Mouse (Mus musculus) forebrain, embryonic 15.5 days (tissue): ENCODE measurements around the gene Brd7. TPM values are rescaled to one million over a fixed set of nuclear protein-coding genes. Genes with fewer than 3 reads are reported as not detected.
A peak's percentile ranks its signal among the peaks of the same experiment; 100 is the strongest.

Experiments used
- ATAC-seq: fragments of 200-750 bp; cut with Nextera tagmentation; replicated peaks from 2 replicates; pipeline ENCODE4 v1.8.0; 2017; ENCODE audit warnings: mild to moderate bottlenecking, moderate TSS enrichment, moderate library complexity
- H3K27ac ChIP-seq: fragments of 300-500 bp; sonication (generic); replicated peaks from 2 replicates; pipeline ENCODE4 v1.5.1; 2015; ENCODE audit warnings: mild to moderate bottlenecking, inconsistent platforms
- H3K27me3 ChIP-seq: fragments of 300-500 bp; sonication (generic); 2 replicates; pipeline ENCODE4 v1.6.1; 2015; ENCODE audit warnings: inconsistent platforms
- H3K36me3 ChIP-seq: fragments of 300-500 bp; sonication (generic); 2 replicates; pipeline ENCODE4 v1.6.1; 2015; ENCODE audit warnings: mild to moderate bottlenecking, inconsistent platforms
- H3K4me1 ChIP-seq: fragments of 300-500 bp; sonication (generic); 2 replicates; pipeline ENCODE4 v1.6.1; 2015; ENCODE audit warnings: inconsistent platforms
- H3K4me2 ChIP-seq: fragments of 300-500 bp; sonication (generic); replicated peaks from 2 replicates; pipeline ENCODE4 v1.6.1; 2015; ENCODE audit warnings: mild to moderate bottlenecking, inconsistent platforms
- H3K4me3 ChIP-seq: fragments of 300-500 bp; sonication (generic); 2 replicates; pipeline ENCODE4 v1.5.1; 2015; ENCODE audit warnings: mild to moderate bottlenecking, inconsistent platforms
- H3K9ac ChIP-seq: fragments of 300-500 bp; sonication (generic); replicated peaks from 2 replicates; pipeline ENCODE4 v1.6.1; 2015; ENCODE audit warnings: mild to moderate bottlenecking, inconsistent platforms
- H3K9me3 ChIP-seq: fragments of 300-500 bp; sonication (generic); 2 replicates; pipeline ENCODE4 v1.6.1; 2016; ENCODE audit warnings: inconsistent platforms
- WGBS: fragments of 180-500 bp; shearing (Covaris S2); methylation state at CpG from one replicate; pipeline ENCODE4 v1.1.7; 2015; ENCODE audit warnings: mixed read lengths; 5-methylcytosine and 5-hydroxymethylcytosine counted together
- polyA plus RNA-seq: library from polyadenylated mRNA; unstranded; fragments of >200 nt; fragmentation: Nextera tagmentation; extraction: Ambion mirVana; gene quantifications from 2 replicates; pipeline ENCODE4 v1.2.1, GENCODE M21; 2015

Gene Brd7
- polyA plus RNA-seq, 1 experiment from 2014 or later = 68.7 TPM

DNA sequence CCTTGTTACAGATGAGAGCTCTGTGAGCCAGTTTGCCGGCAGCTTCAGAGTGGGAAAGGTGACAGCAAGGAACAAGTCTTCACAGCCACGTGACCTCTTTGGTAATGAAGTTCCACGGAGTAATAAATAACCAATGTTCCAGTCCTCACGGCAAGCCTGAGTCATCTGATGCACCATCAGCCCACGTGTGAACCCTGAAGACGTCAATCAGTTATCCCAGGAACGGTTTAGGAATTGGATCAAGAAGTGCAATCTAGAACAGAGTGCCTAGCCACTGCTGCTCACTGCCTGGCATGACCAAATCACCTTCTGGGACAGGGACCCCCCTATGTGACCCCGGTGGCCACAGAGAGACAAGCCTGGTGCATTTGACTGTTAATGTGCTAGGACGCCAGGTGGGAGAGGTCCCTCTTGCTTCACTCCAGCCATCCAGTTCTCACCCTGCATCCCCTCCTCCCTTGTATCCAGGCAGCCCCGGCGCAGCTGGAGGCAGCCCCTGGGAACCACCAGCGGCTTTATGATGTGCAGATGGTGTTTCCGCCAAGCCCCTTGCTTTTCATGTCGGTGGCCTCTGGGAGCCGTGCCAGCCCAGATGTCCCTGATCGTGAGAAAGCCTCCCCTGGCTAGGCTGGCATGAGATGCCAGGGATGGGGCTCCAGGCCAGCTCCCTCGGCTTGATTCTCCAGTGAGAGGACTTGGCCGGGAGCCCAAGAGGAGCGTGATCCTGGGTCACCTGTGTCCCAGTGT, 15.0 kb upstream of the Brd7 start:
- peak overlapping the region; percentile 25; the same call in 1 of the 2 replicates for H3K27ac ChIP-seq
- H3K4me1 ChIP-seq = peaks cover 18% of the 10 kb centered on the region
- 40% methylated on average over 19 of the region's 19 CpGs for WGBS
- no peaks in the 10 kb centered on the region for H3K27me3 ChIP-seq
- ATAC-seq = peak; percentile 87
- no peaks in the 10 kb centered on the region for H3K9me3 ChIP-seq
- no peak overlapping the region for H3K4me2 ChIP-seq
- H3K4me3 ChIP-seq = no peak overlapping the region
- H3K36me3 ChIP-seq = no peaks in the 10 kb centered on the region
- H3K9ac ChIP-seq = no peak overlapping the region

- no peak for ATAC-seq
- 92% methylated on average over 2 of the region's 2 CpGs for WGBS
- Histone ChIP-seq H3K4me2 (no peak overlapping the region), H3K4me1 (peaks cover 7% of the 10 kb centered on the region), H3K27ac (no peak overlapping the region), H3K9ac (no peak overlapping the region), H3K4me3 (no peak overlapping the region), H3K9me3 (no peaks in the 10 kb centered on the region), H3K36me3 (no peaks in the 10 kb centered on the region), H3K27me3 (no peaks in the 10 kb centered on the region)
Observed at GRCm38 (mm10) chr8:88371522-88371921, 9.5 kb upstream of the Brd7 start.

DNA sequence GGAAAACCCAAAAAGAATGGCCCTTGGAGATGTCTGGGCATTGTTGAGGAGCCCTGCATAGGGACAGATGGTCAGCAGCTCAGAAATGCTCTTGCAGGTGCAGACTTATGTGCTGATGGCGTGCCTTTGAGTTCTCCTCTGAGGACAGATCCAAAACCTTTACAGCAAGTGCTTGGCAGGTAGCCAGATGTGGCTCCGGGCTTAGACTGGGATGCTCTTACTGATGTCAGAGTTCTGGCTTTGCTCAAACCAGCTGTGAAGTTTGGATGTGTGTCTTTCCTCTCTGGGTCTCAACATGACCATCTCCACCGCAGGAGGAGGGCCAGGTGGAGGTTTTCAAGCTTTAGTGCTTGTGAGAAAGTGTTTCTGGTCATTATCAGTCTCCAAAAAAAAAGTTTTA, 7.8 kb upstream of the Brd7 start:
- H3K36me3 ChIP-seq = no peaks in the 10 kb centered on the region
- no peaks in the 10 kb centered on the region for H3K9me3 ChIP-seq
- no peaks in the 10 kb centered on the region for H3K27me3 ChIP-seq
- 44% methylated on average over 3 of the region's 3 CpGs for WGBS
- no peak for ATAC-seq
- no peak overlapping the region for H3K27ac ChIP-seq
- H3K4me3 ChIP-seq = no peak overlapping the region
- no peak overlapping the region for H3K4me2 ChIP-seq
- H3K4me1 ChIP-seq = no peaks in the 10 kb centered on the region
- no peak overlapping the region for H3K9ac ChIP-seq

GRCm38 (mm10) chr8:88369221-88369620, 7.2 kb upstream of the Brd7 start:
- Histone ChIP-seq H3K27ac (no peak overlapping the region), H3K9ac (no peak overlapping the region), H3K9me3 (no peaks in the 10 kb centered on the region), H3K27me3 (no peaks in the 10 kb centered on the region), H3K4me3 (no peak overlapping the region), H3K4me1 (no peaks in the 10 kb centered on the region), H3K36me3 (no peaks in the 10 kb centered on the region), H3K4me2 (no peak overlapping the region)
- no peak for ATAC-seq
- WGBS = 23% methylated on average over 6 of the region's 6 CpGs

GRCm38 (mm10) chr8:88362446-88363150, 604 bp upstream of the Brd7 start:
- H3K4me3 ChIP-seq = peak overlapping the region; percentile 91
- peaks cover 26% of the 10 kb centered on the region for H3K4me1 ChIP-seq
- H3K27me3 ChIP-seq = no peaks in the 10 kb centered on the region
- 36% methylated on average over 11 of the region's 11 CpGs for WGBS
- no peak for ATAC-seq
- H3K9ac ChIP-seq = peak overlapping the region; percentile 93; the same call in 1 of the 2 replicates
- H3K4me2 ChIP-seq = peak overlapping the region; percentile 37
- no peaks in the 10 kb centered on the region for H3K9me3 ChIP-seq
- no peak overlapping the region for H3K27ac ChIP-seq
- H3K36me3 ChIP-seq = peaks cover 18% of the 10 kb centered on the region; the same call in 1 of the 2 replicates

DNA sequence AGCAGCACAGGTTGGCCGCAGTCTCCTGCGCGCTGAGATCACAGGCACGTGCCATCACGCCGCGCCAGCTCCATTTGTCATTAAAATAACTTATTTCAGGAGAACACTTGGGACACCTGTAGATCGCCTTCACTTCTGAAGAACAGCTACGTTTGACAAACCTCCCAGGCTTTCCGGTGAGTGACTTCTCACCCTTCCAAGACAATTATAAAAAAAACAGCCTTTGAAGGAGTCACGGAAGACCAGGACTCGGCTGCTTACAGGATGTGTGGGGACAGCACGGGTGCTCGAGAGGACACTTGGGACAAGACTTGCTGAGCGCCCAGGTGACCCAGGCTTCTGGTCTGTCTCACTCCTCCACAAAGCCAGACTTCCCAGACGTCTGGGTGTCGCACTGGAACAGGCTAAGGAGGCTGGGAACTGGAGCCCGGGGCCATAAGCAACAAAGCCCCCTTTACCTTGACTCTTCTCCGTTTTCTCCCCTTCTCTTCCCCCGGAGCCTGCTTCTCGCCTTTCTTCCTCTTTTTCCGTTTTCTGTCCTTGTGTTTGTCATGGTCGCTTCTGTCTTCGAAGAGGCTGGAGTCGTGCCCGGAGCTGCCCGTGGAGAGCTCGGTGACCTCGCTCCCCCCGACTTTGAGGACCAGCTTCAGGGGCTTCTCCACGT, 818 bp downstream of the Brd7 start:
- H3K36me3 ChIP-seq = peaks cover 31% of the 10 kb centered on the region
- peak overlapping the region; percentile 93 for H3K9ac ChIP-seq
- peak; percentile 18; the same call in 1 of the 2 replicates for ATAC-seq
- H3K4me1 ChIP-seq = peaks cover 26% of the 10 kb centered on the region
- no peaks in the 10 kb centered on the region for H3K27me3 ChIP-seq
- H3K4me3 ChIP-seq = peak overlapping the region; percentile 91
- no peaks in the 10 kb centered on the region for H3K9me3 ChIP-seq
- H3K4me2 ChIP-seq = peak overlapping the region; percentile 84
- WGBS = 1% methylated on average over 31 of the region's 31 CpGs
- H3K27ac ChIP-seq = peak overlapping the region; percentile 76

DNA sequence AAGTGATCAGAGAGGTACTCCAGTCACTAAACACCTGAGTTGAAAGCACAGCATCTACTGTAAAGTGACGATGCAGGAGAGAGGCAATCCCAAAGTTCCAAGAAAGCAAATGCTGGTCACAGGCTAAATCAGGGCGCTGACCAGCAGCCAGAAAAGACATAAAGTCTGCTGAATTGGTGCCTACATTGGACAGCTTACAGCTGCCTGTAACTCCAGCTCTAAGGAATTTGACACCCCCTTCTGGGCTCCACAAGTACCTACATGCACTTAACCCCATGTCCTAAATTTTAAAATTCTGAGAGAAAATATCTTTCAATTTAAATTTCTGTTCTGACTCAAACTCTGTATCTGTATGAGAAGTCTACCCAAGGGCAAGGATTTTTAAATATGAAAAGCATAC, 2.0 kb downstream of the Brd7 start:
- H3K4me2 ChIP-seq = peak overlapping the region; percentile 84
- H3K27me3 ChIP-seq = no peaks in the 10 kb centered on the region
- 88% methylated on average over 2 of the region's 2 CpGs for WGBS
- peaks cover 43% of the 10 kb centered on the region for H3K36me3 ChIP-seq
- H3K9ac ChIP-seq = no peak overlapping the region
- peaks cover 26% of the 10 kb centered on the region for H3K4me1 ChIP-seq
- H3K9me3 ChIP-seq = no peaks in the 10 kb centered on the region
- H3K4me3 ChIP-seq = 0 out of 2 replicates have a peak overlapping the region, but pooled peaks have one; percentile 8
- ATAC-seq = no peak
- no peak overlapping the region for H3K27ac ChIP-seq

- H3K27ac ChIP-seq = no peak overlapping the region
- ATAC-seq = no peak
- no peak overlapping the region for H3K9ac ChIP-seq
- H3K27me3 ChIP-seq = no peaks in the 10 kb centered on the region
- H3K4me3 ChIP-seq = no peak overlapping the region
- 80% methylated on average over 5 of the region's 5 CpGs for WGBS
- no peaks in the 10 kb centered on the region for H3K9me3 ChIP-seq
- H3K36me3 ChIP-seq = peaks cover 62% of the 10 kb centered on the region
- no peak overlapping the region for H3K4me2 ChIP-seq
- H3K4me1 ChIP-seq = peaks cover 26% of the 10 kb centered on the region
Observed at GRCm38 (mm10) chr8:88357946-88358345, 4.0 kb downstream of the Brd7 start.

- Histone ChIP-seq H3K4me1 (peaks cover 22% of the 10 kb centered on the region), H3K27me3 (no peaks in the 10 kb centered on the region), H3K27ac (no peak overlapping the region), H3K4me3 (no peak overlapping the region), H3K36me3 (peaks cover 68% of the 10 kb centered on the region), H3K4me2 (no peak overlapping the region), H3K9ac (no peak overlapping the region), H3K9me3 (no peaks in the 10 kb centered on the region)
- 61% methylated on average over 5 of the region's 5 CpGs for WGBS
- ATAC-seq = no peak
Observed at GRCm38 (mm10) chr8:88357226-88357933, 4.6 kb downstream of the Brd7 start.

DNA sequence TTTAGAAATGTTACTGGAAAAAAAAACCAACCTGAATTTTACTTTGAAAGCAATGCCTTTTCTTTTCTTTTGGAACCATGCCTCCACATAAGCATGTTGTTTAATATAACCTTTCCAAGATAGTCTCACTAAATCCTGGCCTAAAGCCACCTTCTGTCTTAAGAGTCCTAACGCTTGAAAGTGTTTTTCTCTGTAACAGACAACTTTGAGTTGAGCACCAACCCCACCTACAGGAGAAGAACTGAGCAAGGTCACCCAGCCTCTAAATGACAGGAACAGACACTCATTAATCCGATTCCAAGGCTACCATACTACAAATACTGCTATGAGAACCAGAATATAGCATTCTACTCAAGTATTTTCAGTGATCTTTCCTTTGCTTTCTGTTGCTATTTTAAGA, 12.9 kb downstream of the Brd7 start:
- Histone ChIP-seq H3K9ac (no peak overlapping the region), H3K9me3 (no peaks in the 10 kb centered on the region), H3K4me2 (no peak overlapping the region), H3K4me3 (no peak overlapping the region), H3K27ac (no peak overlapping the region), H3K27me3 (no peaks in the 10 kb centered on the region), H3K4me1 (no peaks in the 10 kb centered on the region), H3K36me3 (peaks cover 84% of the 10 kb centered on the region)
- no peak for ATAC-seq
- WGBS = 75% methylated on average over 2 of the region's 2 CpGs

DNA sequence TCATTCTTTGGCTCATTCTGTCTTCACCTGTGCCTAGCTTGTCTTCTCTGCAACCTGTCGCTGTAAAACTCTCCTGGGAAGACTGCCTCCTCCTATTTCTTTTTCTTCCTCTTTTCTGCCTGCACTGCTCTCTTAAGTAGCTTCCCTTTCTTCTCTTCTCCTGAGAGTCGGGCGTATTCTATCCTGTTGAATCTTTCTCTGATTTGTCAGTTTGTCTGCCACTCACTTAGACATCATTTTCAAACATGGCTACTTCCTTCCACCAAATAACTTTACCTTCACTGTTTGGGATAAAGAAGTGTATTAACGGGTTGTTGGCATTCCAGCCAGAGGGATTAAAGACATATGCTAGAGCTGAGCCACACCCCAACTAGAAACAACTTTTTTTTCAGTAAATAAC, 20.0 kb downstream of the Brd7 start:
- Histone ChIP-seq H3K27me3 (no peaks in the 10 kb centered on the region), H3K9me3 (no peaks in the 10 kb centered on the region), H3K4me2 (no peak overlapping the region), H3K4me3 (no peak overlapping the region), H3K4me1 (0 out of 2 replicates have a peak, but pooled peaks cover 5% of the 10 kb centered on the region), H3K27ac (no peak overlapping the region), H3K9ac (no peak overlapping the region), H3K36me3 (peaks cover 88% of the 10 kb centered on the region)
- no peak for ATAC-seq
- WGBS = 87% methylated on average over 4 of the region's 4 CpGs
